Mouse (Mus musculus) forebrain, embryonic 15.5 days (tissue): ENCODE measurements around the gene Swap70. TPM values are rescaled to one million over a fixed set of nuclear protein-coding genes. Genes with fewer than 3 reads are reported as not detected.
A peak's percentile ranks its signal among the peaks of the same experiment; 100 is the strongest.

Experiments used
- ATAC-seq: fragments of 200-750 bp; cut with Nextera tagmentation; replicated peaks from 2 replicates; pipeline ENCODE4 v1.8.0; 2017; ENCODE audit warnings: mild to moderate bottlenecking, moderate TSS enrichment, moderate library complexity
- H3K27ac ChIP-seq: fragments of 300-500 bp; sonication (generic); replicated peaks from 2 replicates; pipeline ENCODE4 v1.5.1; 2015; ENCODE audit warnings: mild to moderate bottlenecking, inconsistent platforms
- H3K27me3 ChIP-seq: fragments of 300-500 bp; sonication (generic); 2 replicates; pipeline ENCODE4 v1.6.1; 2015; ENCODE audit warnings: inconsistent platforms
- H3K36me3 ChIP-seq: fragments of 300-500 bp; sonication (generic); 2 replicates; pipeline ENCODE4 v1.6.1; 2015; ENCODE audit warnings: mild to moderate bottlenecking, inconsistent platforms
- H3K4me1 ChIP-seq: fragments of 300-500 bp; sonication (generic); 2 replicates; pipeline ENCODE4 v1.6.1; 2015; ENCODE audit warnings: inconsistent platforms
- H3K4me2 ChIP-seq: fragments of 300-500 bp; sonication (generic); replicated peaks from 2 replicates; pipeline ENCODE4 v1.6.1; 2015; ENCODE audit warnings: mild to moderate bottlenecking, inconsistent platforms
- H3K4me3 ChIP-seq: fragments of 300-500 bp; sonication (generic); 2 replicates; pipeline ENCODE4 v1.5.1; 2015; ENCODE audit warnings: mild to moderate bottlenecking, inconsistent platforms
- H3K9ac ChIP-seq: fragments of 300-500 bp; sonication (generic); replicated peaks from 2 replicates; pipeline ENCODE4 v1.6.1; 2015; ENCODE audit warnings: mild to moderate bottlenecking, inconsistent platforms
- H3K9me3 ChIP-seq: fragments of 300-500 bp; sonication (generic); 2 replicates; pipeline ENCODE4 v1.6.1; 2016; ENCODE audit warnings: inconsistent platforms
- WGBS: fragments of 180-500 bp; shearing (Covaris S2); methylation state at CpG from one replicate; pipeline ENCODE4 v1.1.7; 2015; ENCODE audit warnings: mixed read lengths; 5-methylcytosine and 5-hydroxymethylcytosine counted together
- polyA plus RNA-seq: library from polyadenylated mRNA; unstranded; fragments of >200 nt; fragmentation: Nextera tagmentation; extraction: Ambion mirVana; gene quantifications from 2 replicates; pipeline ENCODE4 v1.2.1, GENCODE M21; 2015

The Swap70 gene
- polyA plus RNA-seq, 1 experiment from 2014 or later = 10.4 TPM

DNA sequence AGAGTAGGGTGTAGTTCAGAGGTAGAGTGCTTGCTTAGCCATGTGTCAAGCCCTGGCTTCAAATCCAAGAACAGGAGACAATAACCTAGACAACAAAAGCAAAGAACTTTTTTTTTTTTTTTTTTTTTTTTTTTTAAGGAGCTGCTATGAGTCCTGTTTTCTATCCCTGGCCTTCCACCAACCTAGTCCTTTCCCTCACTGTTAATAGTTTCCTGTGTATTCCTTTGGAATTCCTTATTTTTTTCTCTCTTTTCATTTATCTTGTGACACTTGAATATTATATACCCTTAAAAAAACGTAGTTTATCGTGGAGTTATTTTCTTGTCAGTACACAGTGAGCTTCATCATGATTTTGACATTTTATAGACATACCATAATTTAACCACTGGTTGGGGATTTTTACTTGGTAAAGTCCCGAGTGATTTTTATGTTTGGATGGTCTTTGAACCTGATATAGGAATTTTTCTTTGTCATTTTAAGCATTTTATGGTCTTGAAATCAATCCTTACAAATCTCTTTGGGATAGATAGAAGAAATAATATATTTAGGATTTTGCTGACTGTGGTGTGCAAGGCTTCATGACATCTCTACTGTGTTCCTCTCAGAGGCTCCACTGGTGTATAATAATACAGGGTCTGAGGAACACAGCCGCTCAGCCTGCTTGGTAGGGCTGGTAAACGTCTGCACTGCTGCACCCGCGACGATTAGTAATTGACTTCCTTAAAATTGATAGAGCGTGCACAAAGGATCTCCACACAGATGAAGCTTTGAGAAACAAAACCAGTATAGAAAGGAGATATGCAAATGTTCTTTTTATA, 20.2 kb downstream of the Swap70 start:
- no peaks in the 10 kb centered on the region for H3K36me3 ChIP-seq
- peaks cover 8% of the 10 kb centered on the region; the same call in 1 of the 2 replicates for H3K4me1 ChIP-seq
- no peak overlapping the region for H3K4me2 ChIP-seq
- no peak overlapping the region for H3K27ac ChIP-seq
- H3K27me3 ChIP-seq = no peaks in the 10 kb centered on the region
- H3K9ac ChIP-seq = no peak overlapping the region
- H3K9me3 ChIP-seq = no peaks in the 10 kb centered on the region
- WGBS = 67% methylated on average over 9 of the region's 9 CpGs
- no peak for ATAC-seq
- H3K4me3 ChIP-seq = no peak overlapping the region

DNA sequence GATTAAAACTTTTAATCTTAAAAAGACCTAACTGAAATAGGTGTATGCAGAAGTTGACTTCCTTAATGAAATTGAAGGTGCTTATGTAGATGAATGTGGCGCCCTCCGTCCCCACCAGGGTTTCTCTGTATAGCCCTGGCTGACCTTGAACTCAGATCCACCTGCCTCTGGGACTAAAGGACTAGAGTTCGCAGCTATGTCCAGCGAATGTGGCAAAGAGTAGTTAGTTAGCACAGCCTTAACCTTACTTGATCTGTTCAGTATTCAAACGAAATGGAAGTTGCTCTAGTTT, 20.7 kb downstream of the Swap70 start:
- WGBS = 96% methylated on average over 5 of the region's 5 CpGs
- Histone ChIP-seq H3K36me3 (no peaks in the 10 kb centered on the region), H3K4me3 (no peak overlapping the region), H3K4me1 (peaks cover 8% of the 10 kb centered on the region; the same call in 1 of the 2 replicates), H3K27me3 (no peaks in the 10 kb centered on the region), H3K27ac (no peak overlapping the region), H3K9me3 (no peaks in the 10 kb centered on the region), H3K9ac (no peak overlapping the region), H3K4me2 (no peak overlapping the region)
- no peak for ATAC-seq

DNA sequence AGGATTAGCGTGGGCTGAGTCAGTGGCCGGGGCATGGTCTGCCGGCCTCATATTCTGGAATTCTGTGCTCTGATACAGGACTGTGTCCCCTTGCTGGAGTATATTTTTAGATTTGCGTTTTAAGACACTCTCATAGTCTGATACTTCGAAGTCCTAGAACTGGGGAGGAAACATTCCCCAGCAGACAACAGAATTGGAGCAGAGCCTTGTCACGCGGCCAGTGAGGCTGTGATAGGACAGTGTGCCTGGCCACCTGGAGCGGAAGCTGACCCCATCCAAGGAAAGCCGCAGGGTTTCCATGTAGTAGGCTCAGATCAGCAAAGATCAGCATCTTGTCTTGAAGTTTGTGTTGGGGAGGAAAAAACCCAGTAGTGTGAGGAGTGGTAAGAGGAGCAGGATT, 23.6 kb downstream of the Swap70 start:
- Histone ChIP-seq H3K27me3 (no peaks in the 10 kb centered on the region), H3K9ac (no peak overlapping the region), H3K9me3 (no peaks in the 10 kb centered on the region), H3K4me3 (no peak overlapping the region), H3K36me3 (no peaks in the 10 kb centered on the region), H3K4me1 (no peaks in the 10 kb centered on the region), H3K27ac (no peak overlapping the region), H3K4me2 (no peak overlapping the region)
- 94% methylated on average over 9 of the region's 9 CpGs for WGBS
- ATAC-seq = no peak

GRCm38 (mm10) chr7:110246526-110246925, 25.0 kb downstream of the Swap70 start:
- Histone ChIP-seq H3K36me3 (no peaks in the 10 kb centered on the region), H3K4me1 (no peaks in the 10 kb centered on the region)

GRCm38 (mm10) chr7:110247801-110248200, 26.3 kb downstream of the Swap70 start:
- H3K9me3 ChIP-seq = no peaks in the 10 kb centered on the region
- no peak overlapping the region for H3K9ac ChIP-seq
- no peak overlapping the region for H3K4me2 ChIP-seq
- WGBS = 93% methylated on average over 3 of the region's 3 CpGs
- H3K4me3 ChIP-seq = no peak overlapping the region
- no peaks in the 10 kb centered on the region for H3K36me3 ChIP-seq
- no peak overlapping the region for H3K27ac ChIP-seq
- no peaks in the 10 kb centered on the region for H3K27me3 ChIP-seq
- ATAC-seq = no peak
- H3K4me1 ChIP-seq = no peaks in the 10 kb centered on the region

More at GRCm38 (mm10) chr7:110246526-110246925, 25.0 kb downstream of the Swap70 start:
- Histone ChIP-seq H3K9me3 (no peaks in the 10 kb centered on the region), H3K27me3 (no peaks in the 10 kb centered on the region), H3K27ac (no peak overlapping the region), H3K4me2 (no peak overlapping the region), H3K4me3 (no peak overlapping the region), H3K9ac (no peak overlapping the region)
- ATAC-seq = no peak
- 90% methylated on average over 9 of the region's 9 CpGs for WGBS

- H3K4me3 ChIP-seq = no peak overlapping the region
- H3K4me2 ChIP-seq = no peak overlapping the region
- WGBS = 96% methylated on average over 4 of the region's 4 CpGs
- no peak overlapping the region for H3K27ac ChIP-seq
- ATAC-seq = no peak
- no peaks in the 10 kb centered on the region for H3K4me1 ChIP-seq
- no peaks in the 10 kb centered on the region for H3K9me3 ChIP-seq
- H3K9ac ChIP-seq = no peak overlapping the region
- no peaks in the 10 kb centered on the region for H3K27me3 ChIP-seq
- no peaks in the 10 kb centered on the region for H3K36me3 ChIP-seq
These were observed 27.2 kb downstream of the Swap70 start for GRCm38 (mm10) chr7:110248677-110249076.

DNA sequence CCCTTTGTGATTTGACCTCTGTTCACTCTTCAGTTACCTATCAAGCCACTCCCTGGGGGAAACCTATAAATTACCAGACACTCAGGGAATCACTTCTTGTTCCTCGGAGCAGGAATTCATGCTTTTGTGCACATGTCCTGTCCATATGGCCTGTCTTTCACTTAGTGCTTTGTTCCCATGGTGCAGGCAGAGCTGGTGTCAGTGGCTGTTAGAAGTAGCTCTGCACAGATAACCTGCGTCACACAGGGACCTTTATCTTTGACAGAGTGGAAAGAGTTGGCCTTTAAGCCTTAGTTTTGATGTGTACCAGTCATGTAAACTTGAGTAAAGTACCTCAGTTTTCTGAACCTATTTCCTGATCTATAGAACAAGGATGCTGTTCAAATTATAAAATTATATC, 32.4 kb downstream of the Swap70 start:
- Histone ChIP-seq H3K36me3 (no peaks in the 10 kb centered on the region), H3K4me3 (no peak overlapping the region), H3K4me1 (no peaks in the 10 kb centered on the region), H3K4me2 (no peak overlapping the region), H3K9ac (no peak overlapping the region), H3K27ac (no peak overlapping the region), H3K9me3 (no peaks in the 10 kb centered on the region), H3K27me3 (no peaks in the 10 kb centered on the region)
- ATAC-seq = no peak
- 68% methylated on average over 2 of the region's 2 CpGs for whole genome bisulfite sequencing

GRCm38 (mm10) chr7:110254395-110254794, 32.9 kb downstream of the Swap70 start:
- Histone ChIP-seq H3K27ac (no peak overlapping the region), H3K4me2 (no peak overlapping the region), H3K9ac (no peak overlapping the region), H3K4me3 (no peak overlapping the region), H3K4me1 (no peaks in the 10 kb centered on the region; the same call in 1 of the 2 replicates), H3K27me3 (no peaks in the 10 kb centered on the region), H3K9me3 (no peaks in the 10 kb centered on the region), H3K36me3 (no peaks in the 10 kb centered on the region)
- 90% methylated on average over 5 of the region's 5 CpGs for WGBS
- ATAC-seq = no peak

GRCm38 (mm10) chr7:110257059-110257458, 35.5 kb downstream of the Swap70 start:
- no peak overlapping the region for H3K27ac ChIP-seq
- H3K36me3 ChIP-seq = no peaks in the 10 kb centered on the region
- no peak overlapping the region for H3K9ac ChIP-seq
- peaks cover 8% of the 10 kb centered on the region for H3K4me1 ChIP-seq
- ATAC-seq = no peak
- H3K4me2 ChIP-seq = no peak overlapping the region
- no peak overlapping the region for H3K4me3 ChIP-seq
- 90% methylated on average over 2 of the region's 2 CpGs for WGBS
- H3K9me3 ChIP-seq = no peaks in the 10 kb centered on the region
- no peaks in the 10 kb centered on the region for H3K27me3 ChIP-seq

- no peak overlapping the region for H3K27ac ChIP-seq
- peaks cover 8% of the 10 kb centered on the region for H3K4me1 ChIP-seq
- H3K9ac ChIP-seq = no peak overlapping the region
- WGBS = 89% methylated on average over 11 of the region's 11 CpGs
- no peaks in the 10 kb centered on the region for H3K27me3 ChIP-seq
- ATAC-seq = no peak
- no peak overlapping the region for H3K4me2 ChIP-seq
- H3K9me3 ChIP-seq = no peaks in the 10 kb centered on the region
- no peak overlapping the region for H3K4me3 ChIP-seq
- no peaks in the 10 kb centered on the region for H3K36me3 ChIP-seq
These were observed 36.9 kb downstream of the Swap70 start for GRCm38 (mm10) chr7:110258196-110258950.

GRCm38 (mm10) chr7:110259966-110260711, 38.6 kb downstream of the Swap70 start:
- Histone ChIP-seq H3K27me3 (no peaks in the 10 kb centered on the region), H3K36me3 (no peaks in the 10 kb centered on the region)
- ATAC-seq = no peak

GRCm38 (mm10) chr7:110261807-110262206, 40.3 kb downstream of the Swap70 start:
- peaks cover 8% of the 10 kb centered on the region for H3K4me1 ChIP-seq
- 82% methylated on average over 4 of the region's 4 CpGs for WGBS
- ATAC-seq = no peak
- no peak overlapping the region for H3K4me2 ChIP-seq
- no peaks in the 10 kb centered on the region for H3K27me3 ChIP-seq
- no peaks in the 10 kb centered on the region for H3K9me3 ChIP-seq
- H3K36me3 ChIP-seq = no peaks in the 10 kb centered on the region
- no peak overlapping the region for H3K9ac ChIP-seq
- H3K4me3 ChIP-seq = no peak overlapping the region
- no peak overlapping the region for H3K27ac ChIP-seq

More at GRCm38 (mm10) chr7:110259966-110260711, 38.6 kb downstream of the Swap70 start:
- H3K4me2 ChIP-seq = no peak overlapping the region
- H3K4me3 ChIP-seq = no peak overlapping the region
- WGBS = 67% methylated on average over 4 of the region's 4 CpGs
- H3K4me1 ChIP-seq = peaks cover 8% of the 10 kb centered on the region
- no peak overlapping the region for H3K9ac ChIP-seq
- H3K9me3 ChIP-seq = no peaks in the 10 kb centered on the region
- H3K27ac ChIP-seq = peak overlapping the region; percentile 37; the same call in 1 of the 2 replicates
